Mouse (Mus musculus): ENCODE results near the gene Crlf1.

Crlf1 gene

DNA sequence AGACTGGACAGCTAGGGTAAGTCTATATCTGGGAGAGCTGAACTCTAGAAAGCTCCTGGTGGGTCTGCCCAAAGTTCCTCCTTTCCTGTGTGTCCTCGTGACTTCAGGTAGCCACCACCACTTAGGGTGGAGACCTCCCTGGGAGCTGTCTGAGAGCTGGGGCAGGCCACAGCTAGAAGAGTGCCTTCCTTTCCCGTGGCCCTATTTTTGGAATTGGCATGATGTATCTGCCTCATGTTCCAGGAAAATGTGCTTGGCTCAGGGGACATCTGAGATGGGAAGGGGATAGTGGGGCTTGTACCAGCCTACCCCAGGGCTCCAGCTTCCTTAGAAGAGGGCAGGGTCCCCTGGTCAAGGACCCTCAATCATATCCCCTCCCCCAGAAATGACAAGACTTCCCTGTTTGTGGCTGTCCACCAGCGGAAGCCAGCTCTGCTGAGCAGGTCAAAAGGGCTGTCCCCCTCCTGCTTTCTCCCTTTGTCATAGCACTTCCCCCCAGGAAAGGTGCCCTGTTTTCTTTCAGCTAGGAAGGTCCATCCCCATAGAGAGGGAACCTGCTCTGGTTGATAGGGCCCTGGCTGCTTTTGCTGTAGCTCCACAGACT is 58.7 kb downstream of the Crlf1 start:
- no peak for DNase-seq (ENCODE audit: low spot score)

DNA sequence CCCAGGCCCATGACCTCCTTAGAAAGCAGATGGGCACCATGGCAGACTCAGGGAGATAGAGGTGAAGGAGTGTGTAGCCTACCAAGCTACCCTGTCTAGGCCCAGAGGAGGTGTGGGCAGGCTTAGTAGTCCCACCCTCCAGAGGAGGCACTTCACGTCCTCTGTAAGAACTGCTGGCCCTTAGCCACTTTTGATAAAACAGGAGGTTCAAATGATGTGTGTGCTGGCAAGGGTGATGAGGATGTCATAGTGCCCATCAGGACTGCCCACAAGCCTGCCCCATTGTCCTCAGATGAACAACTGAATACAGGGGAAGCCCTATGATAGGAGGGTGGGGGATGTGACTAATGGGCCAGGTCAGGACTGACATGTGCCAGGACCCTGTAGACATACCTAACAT is 59.9 kb downstream of the Crlf1 start:
- DNase-seq (ENCODE audit: low spot score) = no peak
